Mouse (Mus musculus) bone marrow, adult 2 months (tissue): ENCODE data around the gene Stxbp2. TPM values are rescaled to one million over a fixed set of nuclear protein-coding genes. Genes with fewer than 3 reads are reported as not detected.

Experiments
- H3K27ac ChIP-seq: fragments of 200-500 bp; 2 replicates; pipeline ENCODE4 v1.5.1; 2012; ENCODE audit warnings: low read depth, mild to moderate bottlenecking, control low read depth, inconsistent platforms, low read length; ENCODE audit not compliant: control insufficient read depth, poor library complexity, insufficient read depth
- H3K4me1 ChIP-seq: fragments of 200-500 bp; 2 replicates; pipeline ENCODE4 v1.6.1; 2011; ENCODE audit warnings: low read length; ENCODE audit not compliant: control insufficient read depth, insufficient read depth
- H3K4me3 ChIP-seq: fragments of 200-500 bp; replicated peaks from 2 replicates; pipeline ENCODE3; 2011; ENCODE audit warnings: mild to moderate bottlenecking, low read depth, low read length, control low read depth; ENCODE audit not compliant: control insufficient read depth
- CTCF ChIP-seq: fragments of 200-500 bp; IDR thresholded peaks from 2 replicates; pipeline ENCODE4 v1.5.1; 2011; ENCODE audit warnings: low read length, control low read depth; ENCODE audit not compliant: control insufficient read depth, insufficient read depth
- POLR2A ChIP-seq: fragments of 200-500 bp; IDR thresholded peaks from 2 replicates; pipeline ENCODE4 v1.6.1; 2011; ENCODE audit warnings: low read depth, mild to moderate bottlenecking, control low read depth, low read length, borderline replicate concordance; ENCODE audit not compliant: control insufficient read depth
- WGBS: fragments of 180-500 bp; shearing (Covaris S2); methylation state at CpG from one replicate; pipeline ENCODE4 v1.1.7; 2018; 5-methylcytosine and 5-hydroxymethylcytosine counted together
- polyA plus RNA-seq: library from polyadenylated mRNA; stranded (reverse); fragments of >200 nt; gene quantifications from 2 replicates; pipeline ENCODE4 v1.2.4, GENCODE M21; 2011; ENCODE audit warnings: low replicate concordance; ENCODE audit not compliant: missing spikeins, insufficient read depth, insufficient read length

The Stxbp2 gene
- polyA plus RNA-seq, 1 experiment = 373 TPM

DNA sequence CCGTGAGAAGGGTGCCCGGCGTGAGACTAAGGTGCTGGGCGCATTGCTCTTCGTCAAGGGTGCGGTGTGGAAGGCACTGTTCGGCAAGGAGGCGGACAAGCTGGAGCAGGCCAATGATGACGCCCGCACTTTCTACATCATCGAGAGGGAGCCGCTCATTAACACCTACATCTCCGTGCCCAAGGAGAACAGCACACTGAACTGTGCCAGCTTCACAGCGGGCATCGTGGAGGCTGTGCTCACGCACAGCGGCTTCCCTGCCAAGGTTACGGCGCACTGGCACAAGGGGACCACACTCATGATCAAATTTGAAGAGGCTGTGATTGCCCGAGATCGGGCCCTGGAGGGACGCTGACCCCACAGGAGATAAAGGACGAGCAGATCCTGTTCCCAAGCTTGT, 48.5 kb downstream of the Stxbp2 start:
- TF ChIP-seq POLR2A (no peak), CTCF (no peak)
- no peak overlapping the region for H3K27ac ChIP-seq
- WGBS = 92% methylated on average over 23 of the region's 23 CpGs
- no peak overlapping the region for H3K4me3 ChIP-seq
- H3K4me1 ChIP-seq = peaks cover 1% of the 10 kb centered on the region; the same call in 1 of the 2 replicates

DNA sequence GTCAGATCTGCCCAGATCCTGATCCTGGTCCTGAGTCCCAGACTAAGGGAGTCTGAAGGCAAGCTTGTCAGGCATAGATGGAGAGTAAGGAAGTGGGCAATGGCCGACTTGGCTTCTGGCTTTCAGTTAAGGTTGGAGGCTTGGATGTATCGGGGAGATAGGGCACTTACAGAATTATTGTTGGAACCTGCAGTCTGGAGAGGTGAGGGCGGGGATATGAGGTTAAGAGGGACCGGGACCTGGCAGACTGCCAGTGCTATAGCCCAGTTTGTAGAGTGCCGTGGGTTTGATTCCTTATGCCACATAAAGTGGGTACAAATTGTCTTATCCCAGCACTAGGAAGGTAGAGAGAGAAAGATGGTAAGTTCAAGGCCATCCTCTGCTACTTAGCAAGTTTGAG, 48.9 kb downstream of the Stxbp2 start:
- Histone ChIP-seq H3K4me3 (no peak overlapping the region), H3K27ac (no peak overlapping the region), H3K4me1 (peaks cover 1% of the 10 kb centered on the region; the same call in 1 of the 2 replicates)
- TF ChIP-seq POLR2A (no peak), CTCF (no peak)
- WGBS = 76% methylated on average over 5 of the region's 5 CpGs

DNA sequence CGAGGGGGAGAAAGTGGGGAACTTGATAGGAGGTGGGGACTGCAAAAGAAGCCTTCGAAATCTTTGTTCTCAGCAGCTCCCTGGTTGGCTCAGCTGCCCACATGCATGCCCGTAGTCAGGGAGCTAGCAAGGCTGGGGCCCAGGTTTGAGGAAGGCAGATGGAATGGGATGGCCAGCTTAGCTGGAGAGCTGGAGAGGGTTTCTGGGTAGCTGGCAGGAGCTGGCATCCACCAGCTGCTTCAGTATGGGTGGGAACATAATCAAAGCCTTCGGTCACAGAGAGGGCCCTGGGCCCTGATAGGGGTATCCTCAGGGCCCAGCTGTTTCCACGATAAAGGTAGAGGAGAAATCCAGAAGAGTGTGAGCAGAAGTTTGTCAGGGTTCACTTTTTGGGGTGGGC, 51.7 kb downstream of the Stxbp2 start:
- peaks cover under 1% of the 10 kb centered on the region; the same call in 1 of the 2 replicates for H3K4me1 ChIP-seq
- 76% methylated on average over 5 of the region's 5 CpGs for WGBS

DNA sequence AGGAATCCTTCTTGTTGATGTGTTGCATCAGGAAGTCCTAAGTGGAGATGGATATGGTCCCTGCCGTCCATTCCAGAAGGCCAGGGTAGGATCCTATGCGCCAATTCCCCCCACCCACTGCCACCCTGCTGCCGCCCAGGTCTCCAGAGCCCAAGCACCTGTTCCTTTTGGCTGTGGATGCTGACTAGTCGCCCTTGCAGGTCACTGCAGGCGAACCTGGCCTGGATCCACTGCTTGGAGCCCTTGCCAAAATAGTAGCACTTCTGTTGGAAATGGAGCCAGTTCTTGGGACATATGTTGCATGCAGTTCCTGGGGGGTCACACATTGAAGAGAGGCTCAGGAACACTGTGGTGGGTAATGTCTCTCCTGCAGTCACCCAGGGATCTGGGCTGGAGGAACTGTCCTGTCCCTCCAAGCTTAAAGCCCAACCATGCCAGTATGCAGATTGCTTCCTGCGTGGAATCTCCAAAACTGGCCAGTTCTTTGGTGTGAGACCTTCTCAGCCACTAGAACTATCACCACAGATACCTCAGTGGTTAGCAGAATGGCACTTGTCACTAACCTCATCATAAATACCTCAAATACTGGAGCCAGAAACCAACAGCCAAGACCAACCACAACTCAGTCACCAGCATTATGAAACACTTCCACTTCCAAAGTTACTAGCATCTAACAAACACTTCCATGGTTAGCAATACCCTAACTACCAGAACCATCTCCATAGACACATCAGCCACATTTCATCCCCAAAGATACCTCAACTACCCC, 52.8 kb downstream of the Stxbp2 start:
- H3K4me1 ChIP-seq = no peaks in the 10 kb centered on the region; the same call in 1 of the 2 replicates
- 70% methylated on average over 6 of the region's 6 CpGs for WGBS
- TF ChIP-seq CTCF = no peak
- no peak for TF ChIP-seq POLR2A
- no peak overlapping the region for H3K4me3 ChIP-seq
- H3K27ac ChIP-seq = no peak overlapping the region

More for the DNA sequence above, 51.7 kb downstream of the Stxbp2 start:
- no peak for TF ChIP-seq CTCF
- no peak for TF ChIP-seq POLR2A
- H3K27ac ChIP-seq = no peak overlapping the region
- no peak overlapping the region for H3K4me3 ChIP-seq

DNA sequence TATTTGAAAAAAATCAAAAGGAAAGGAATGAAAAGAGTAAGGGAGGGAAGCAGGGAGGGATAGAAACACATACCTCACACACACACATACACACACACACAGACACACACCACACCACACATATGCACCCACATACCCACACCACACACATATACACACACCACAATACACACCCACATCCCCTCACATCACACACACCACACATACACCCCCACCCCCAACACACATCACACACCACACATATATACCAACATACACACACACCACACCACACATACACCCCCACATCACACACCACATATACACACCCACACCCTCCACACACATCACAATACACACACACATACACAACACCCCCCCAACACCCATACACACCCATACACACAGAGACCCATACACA, 53.8 kb downstream of the Stxbp2 start:
- TF ChIP-seq POLR2A = no peak
- TF ChIP-seq CTCF = no peak
- Histone ChIP-seq H3K4me3 (no peak overlapping the region), H3K4me1 (no peaks in the 10 kb centered on the region; the same call in 1 of the 2 replicates), H3K27ac (no peak overlapping the region)

DNA sequence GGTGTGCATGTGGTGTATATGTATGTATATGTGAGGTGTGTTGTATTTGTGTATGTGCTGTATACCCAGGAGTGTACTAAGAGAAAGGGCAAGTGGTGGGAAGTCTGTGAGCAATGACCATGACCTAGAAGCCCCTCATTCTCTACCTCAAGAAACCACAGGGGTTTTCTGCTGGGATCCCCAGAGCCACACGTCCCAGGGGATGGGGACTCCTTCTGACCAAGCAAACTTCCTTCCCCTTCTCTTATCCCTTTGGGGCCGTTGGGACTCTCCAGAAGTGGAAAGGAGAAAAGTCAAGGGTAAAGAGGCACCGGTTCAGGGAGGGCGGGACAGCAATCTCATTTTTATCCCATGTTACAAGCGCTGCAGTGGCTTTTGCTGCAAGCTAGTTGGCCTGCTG, 54.7 kb downstream of the Stxbp2 start:
- WGBS = 55% methylated on average over 5 of the region's 5 CpGs
- TF ChIP-seq CTCF (no peak), POLR2A (no peak)
- no peak overlapping the region for H3K27ac ChIP-seq
- H3K4me1 ChIP-seq = no peaks in the 10 kb centered on the region; the same call in 1 of the 2 replicates
- H3K4me3 ChIP-seq = no peak overlapping the region

DNA sequence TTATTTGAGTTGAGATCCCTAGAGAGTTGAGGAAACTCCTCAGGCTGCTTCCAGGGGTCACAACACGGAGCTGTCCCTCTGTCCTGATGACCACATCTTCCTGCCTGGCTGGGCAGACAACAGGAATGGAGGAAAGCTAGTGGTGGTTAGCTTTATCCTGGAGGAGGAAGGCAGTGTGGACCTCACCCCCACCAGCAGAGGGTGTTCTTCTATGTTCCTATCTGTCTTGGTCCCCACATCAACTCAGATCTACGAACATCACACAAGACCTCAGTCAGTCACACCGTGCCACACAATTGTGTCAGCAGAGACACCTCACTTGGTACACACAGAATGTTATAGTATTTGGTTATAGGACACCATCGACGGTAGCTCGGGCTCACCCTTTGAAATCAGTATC, 56.8 kb downstream of the Stxbp2 start:
- TF ChIP-seq CTCF = peak; percentile 43
- no peak for TF ChIP-seq POLR2A
- H3K27ac ChIP-seq = no peak overlapping the region
- H3K4me1 ChIP-seq = no peaks in the 10 kb centered on the region; the same call in 1 of the 2 replicates
- H3K4me3 ChIP-seq = no peak overlapping the region
- WGBS = 55% methylated on average over 6 of the region's 6 CpGs

DNA sequence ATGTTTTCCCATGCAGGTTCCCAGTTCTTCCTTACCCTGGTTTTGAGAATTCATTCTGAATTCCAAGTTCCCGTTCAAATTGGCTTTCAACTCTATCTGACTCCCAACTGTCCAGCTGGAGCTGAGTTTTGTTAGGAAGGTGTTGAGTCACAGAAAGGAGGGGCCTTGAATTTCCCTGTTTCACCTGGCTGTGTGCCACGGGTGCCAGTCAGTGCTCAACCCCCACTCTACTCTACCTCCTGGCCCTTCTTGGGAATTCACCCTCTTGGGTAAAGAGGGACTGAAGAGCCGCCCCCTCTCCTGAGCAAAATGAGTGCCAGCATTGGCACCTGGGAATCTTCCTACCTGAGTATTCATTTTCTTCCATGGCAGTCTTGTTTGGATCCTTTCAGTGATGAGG, 60.0 kb downstream of the Stxbp2 start:
- Histone ChIP-seq H3K27ac (no peak overlapping the region), H3K4me3 (no peak overlapping the region), H3K4me1 (no peaks in the 10 kb centered on the region)
- TF ChIP-seq POLR2A (no peak), CTCF (no peak)
- WGBS = 56% methylated on average over 3 of the region's 3 CpGs

Other genes with a start within 250 kb of the Stxbp2 start
- gene Arhgef18, start 237.9 kb upstream of the Stxbp2 start, polyA plus RNA-seq = 15.2 and 34.7 TPM in 2 replicates
- 1.7 and 2.6 TPM in 2 replicates for gene Pex11g, start 163.3 kb upstream of the Stxbp2 start, polyA plus RNA-seq
- gene Tex45, start 160.1 kb upstream of the Stxbp2 start, polyA plus RNA-seq = 1.00 TPM in 1 of 2 replicates, not detected in the other
- gene Zfp358, start 137.8 kb upstream of the Stxbp2 start, polyA plus RNA-seq = 3.9 and 5.8 TPM in 2 replicates
- gene Mcoln1, start 130.5 kb upstream of the Stxbp2 start, polyA plus RNA-seq = 97.4 and 154 TPM in 2 replicates
- gene Pnpla6, start 115.6 kb upstream of the Stxbp2 start, polyA plus RNA-seq = 36.3 and 52.7 TPM in 2 replicates
- gene C330021F23Rik, start 63.0 kb upstream of the Stxbp2 start, polyA plus RNA-seq = not detected in 2 replicates
- 1.1 and 4.1 TPM in 2 replicates for gene Camsap3, start 43.7 kb upstream of the Stxbp2 start, polyA plus RNA-seq
- gene Xab2, start 9.6 kb upstream of the Stxbp2 start, polyA plus RNA-seq = 22.4 and 40.3 TPM in 2 replicates
- 162 and 227 TPM in 2 replicates for gene Pet100, start 9.4 kb upstream of the Stxbp2 start, polyA plus RNA-seq
- not detected in 2 replicates for gene Pcp2, start 5.4 kb upstream of the Stxbp2 start, polyA plus RNA-seq
- 3.0 TPM in 1 of 2 replicates, not detected in the other for gene Retn, start 24.8 kb downstream of the Stxbp2 start, polyA plus RNA-seq
- gene Mcemp1, start 34.8 kb downstream of the Stxbp2 start, polyA plus RNA-seq = 38.3 and 142 TPM in 2 replicates
- gene Fcor, start 41.4 kb downstream of the Stxbp2 start, polyA plus RNA-seq = 10.9 TPM in 1 of 2 replicates, not detected in the other
- 7.7 and 10.0 TPM in 2 replicates for gene Trappc5, start 45.3 kb downstream of the Stxbp2 start, polyA plus RNA-seq
- gene Fcer2a, start 63.2 kb downstream of the Stxbp2 start, polyA plus RNA-seq = 16.8 and 37.3 TPM in 2 replicates
- gene Clec4g, start 89.7 kb downstream of the Stxbp2 start, polyA plus RNA-seq = not detected in 2 replicates
- gene Cd209a, start 118.0 kb downstream of the Stxbp2 start, polyA plus RNA-seq = 1.3 and 3.4 TPM in 2 replicates
- not detected in 2 replicates for gene Cd209e, start 223.4 kb downstream of the Stxbp2 start, polyA plus RNA-seq
- 2.2 and 3.1 TPM in 2 replicates for gene Cd209d, start 247.6 kb downstream of the Stxbp2 start, polyA plus RNA-seq